Mouse (Mus musculus) lung, postnatal 36 days (tissue): ENCODE data around the gene Elovl6.

Experiments used
- DNase-seq: peaks from one replicate; pipeline ENCODE4 v3.0.0; 2022; ENCODE audit warnings: mixed read lengths

The Elovl6 gene

DNA sequence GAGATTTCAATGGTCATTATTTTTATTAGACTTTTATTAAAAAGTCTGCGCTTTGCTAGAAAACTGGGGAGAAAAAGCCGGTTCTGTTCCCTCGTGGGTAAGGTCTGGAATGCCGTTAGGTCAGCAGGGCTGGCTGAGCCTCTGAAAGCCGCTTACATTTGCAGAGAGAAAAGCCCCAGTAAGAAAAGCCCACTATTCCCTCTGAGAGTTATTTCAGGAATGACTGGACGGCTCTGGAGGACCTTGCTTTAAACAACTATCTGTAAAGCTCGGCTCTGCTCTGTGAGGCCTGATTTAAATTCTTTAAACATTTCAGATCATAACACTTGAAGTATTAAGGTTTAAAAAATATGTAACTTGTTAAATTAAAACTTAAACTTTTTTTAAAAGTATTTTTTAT lies 36.4 kb downstream of the Elovl6 start:
- DNase-seq: no peak

DNA sequence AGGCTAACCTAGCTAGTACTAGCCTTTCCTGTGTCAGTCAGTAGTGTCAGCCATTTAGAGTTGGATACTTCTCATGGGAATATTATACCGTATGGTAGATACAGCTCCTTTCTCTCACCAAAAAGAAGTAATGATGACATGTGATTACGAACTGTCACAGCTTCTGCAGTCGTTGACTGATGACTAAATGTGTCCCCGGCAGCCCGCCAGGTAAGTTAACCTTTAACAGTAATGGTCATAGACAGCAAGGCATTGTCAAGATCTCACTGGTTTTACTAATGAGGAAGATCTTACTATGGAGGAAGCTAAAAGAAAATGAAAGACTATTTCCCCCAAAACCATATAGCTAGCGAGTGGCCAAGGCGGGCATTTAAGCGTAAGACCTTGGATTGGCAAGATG lies 38.8 kb downstream of the Elovl6 start:
- DNase-seq: no peak

DNA sequence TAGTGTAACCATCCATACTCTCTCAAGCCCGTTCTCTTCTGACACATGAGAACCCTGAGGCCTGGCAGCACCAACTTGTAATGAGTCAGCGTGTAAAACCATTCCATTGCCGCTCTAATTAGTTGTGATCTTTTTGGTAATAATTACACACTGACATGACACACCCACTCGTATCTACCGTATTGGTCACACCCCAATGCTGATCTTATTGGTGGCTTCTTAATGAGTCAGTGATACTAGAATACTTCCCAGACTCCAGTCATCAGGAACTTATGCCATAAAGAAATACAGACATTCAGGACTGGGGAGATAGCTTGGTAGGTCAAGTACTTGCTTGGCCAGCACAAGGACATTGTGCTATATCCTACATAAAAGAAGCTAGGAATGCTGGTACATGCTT lies 39.5 kb downstream of the Elovl6 start:
- no peak for DNase-seq

DNA sequence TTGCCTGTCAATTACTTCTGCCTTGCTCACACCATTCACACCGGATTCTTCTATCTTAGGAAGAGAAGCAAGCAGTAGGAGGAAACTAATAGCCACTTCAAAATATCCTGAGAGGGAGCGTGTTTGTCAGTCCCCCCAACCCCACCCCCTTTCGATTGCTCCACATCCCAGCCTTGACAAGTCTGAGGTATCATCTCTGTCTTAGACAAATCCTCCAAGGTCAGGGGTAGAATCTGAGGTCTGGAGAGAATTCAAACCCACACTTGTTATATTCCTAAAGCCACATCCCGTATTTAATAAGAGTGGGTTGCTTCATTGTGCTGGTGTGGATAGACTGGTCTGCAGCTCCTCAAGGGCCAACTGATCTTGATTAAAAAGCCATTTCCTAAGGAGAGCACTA lies 40.8 kb downstream of the Elovl6 start:
- DNase-seq: no peak

DNA sequence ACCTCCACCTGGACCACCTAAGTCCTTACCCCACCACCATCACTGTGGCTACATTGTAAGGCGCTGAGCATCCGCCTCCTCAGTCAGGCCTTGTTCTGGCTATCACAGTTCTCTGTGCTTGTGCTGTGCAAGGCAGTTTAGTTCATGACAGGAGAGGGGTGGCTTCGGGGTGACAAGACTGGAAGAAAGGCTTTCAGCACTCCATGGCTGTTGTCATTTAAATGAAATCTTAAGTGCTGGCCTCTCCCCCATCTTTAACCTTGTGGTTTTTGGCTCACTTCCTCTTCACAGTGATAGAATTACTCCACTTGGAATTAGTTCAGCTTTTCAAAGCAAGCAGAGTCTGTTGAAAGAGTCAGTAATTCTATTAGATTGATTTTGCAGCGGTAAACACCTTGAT lies 41.5 kb downstream of the Elovl6 start:
- no peak for DNase-seq

DNA sequence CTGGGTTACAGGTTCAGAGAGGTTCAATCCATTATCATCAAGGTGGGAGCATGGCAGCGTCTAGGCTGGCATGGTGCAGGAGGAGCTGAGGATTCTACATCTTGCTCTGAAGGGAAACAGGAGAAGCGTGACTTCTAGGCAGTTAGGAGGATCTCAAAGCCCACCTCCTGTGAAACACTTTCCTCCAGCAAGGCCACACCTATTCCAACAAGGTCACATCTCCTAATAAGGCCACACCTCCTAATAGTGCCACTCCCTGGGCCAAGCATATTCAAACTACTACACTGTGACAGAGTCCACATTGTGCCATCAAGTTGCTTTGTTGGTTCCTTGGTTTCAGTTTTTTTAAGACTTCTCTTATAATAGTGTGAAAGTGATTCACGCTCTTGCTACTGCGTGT lies 42.9 kb downstream of the Elovl6 start:
- DNase-seq: no peak

DNA sequence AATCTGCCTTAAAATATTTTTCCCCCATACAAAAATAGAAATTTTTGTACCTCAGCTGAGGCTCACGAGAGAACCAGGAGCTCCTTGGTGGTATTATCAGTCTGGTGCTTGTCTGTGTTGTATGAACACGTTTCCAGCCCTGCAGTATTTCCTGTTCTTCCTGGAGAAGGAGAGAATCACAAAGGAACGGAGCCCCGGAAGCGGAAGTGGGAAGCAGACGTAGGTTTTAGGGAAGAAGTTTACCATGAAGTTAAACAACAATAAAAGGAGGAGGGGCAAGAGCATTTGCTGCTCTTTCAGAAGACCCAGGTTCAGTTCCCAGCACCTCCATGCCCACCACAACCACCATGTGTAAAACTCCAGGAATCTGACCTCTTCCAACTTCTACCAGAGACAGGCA lies 44.4 kb downstream of the Elovl6 start:
- no peak for DNase-seq

DNA sequence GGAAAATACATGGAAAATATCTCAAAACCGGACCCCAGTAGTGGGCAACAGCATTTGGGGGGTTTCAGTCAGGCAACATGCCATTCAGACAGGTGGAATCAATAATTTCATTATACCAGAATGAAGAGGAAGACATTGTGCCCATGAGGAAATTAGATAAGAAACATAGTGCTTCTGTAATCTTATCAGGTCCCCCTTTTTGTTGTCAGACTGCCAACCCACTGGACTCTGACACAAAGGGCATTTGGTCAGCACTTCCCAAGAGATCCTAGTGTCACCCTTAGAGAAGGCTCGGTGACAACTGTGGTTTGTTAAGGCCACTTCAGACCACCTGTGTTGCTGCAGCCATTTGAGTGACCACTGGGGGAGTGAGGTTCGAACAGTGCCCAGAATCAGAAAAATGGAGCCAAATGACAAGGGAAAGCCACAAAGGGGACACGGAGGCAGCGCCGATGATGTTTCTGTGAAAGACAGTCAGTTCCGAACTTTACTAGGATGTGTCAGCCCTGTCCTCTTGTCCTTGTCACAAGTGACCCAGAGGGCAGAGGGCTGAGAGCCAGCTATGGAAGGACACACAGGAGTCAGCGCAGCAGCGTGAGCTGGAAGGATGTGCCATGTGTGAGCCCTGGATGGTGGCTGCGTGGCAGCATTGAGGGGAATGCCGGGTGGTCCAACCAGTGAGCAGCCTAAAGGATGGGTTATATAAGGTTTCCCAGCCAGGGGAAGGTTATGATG lies 46.8 kb downstream of the Elovl6 start:
- DNase-seq: no peak

DNA sequence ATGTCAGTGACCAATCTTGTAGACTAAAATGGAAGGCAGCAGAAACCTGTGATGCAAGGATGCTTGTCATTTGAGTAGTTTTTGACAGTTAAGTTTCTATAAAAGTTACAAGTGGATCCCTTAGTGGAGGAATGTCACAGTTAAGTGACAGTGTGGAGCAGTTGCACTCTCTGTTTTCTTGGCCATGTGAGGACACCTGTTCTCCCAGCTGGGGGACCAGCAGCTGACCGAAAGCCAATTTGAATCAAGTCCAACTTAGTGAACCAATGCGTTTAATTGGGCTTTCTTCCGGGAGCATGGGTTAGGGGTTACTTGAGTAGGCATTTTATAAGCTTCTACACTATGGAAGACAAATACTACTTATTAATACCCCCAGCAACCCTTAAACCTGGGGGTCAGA lies 48.9 kb downstream of the Elovl6 start:
- no peak for DNase-seq

DNA sequence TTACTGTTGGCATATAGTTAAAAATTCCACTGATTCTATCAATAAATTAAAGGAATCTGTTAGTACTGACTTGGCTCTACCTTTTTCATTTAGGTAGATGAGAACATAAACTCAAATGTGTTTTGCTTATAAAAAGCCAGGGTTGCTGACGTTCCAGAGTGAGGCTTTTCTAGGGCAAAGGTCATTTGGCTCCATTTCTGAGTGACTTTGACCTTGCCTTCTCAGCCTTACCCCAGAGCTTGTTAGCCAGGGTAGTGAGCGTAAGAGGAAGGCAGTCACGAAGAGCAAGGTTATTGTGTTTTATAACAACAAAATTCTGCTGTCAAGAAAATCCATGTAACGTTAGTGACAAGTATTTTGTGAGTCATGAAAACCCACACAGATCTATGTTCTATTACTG lies 50.3 kb downstream of the Elovl6 start:
- no peak for DNase-seq

DNA sequence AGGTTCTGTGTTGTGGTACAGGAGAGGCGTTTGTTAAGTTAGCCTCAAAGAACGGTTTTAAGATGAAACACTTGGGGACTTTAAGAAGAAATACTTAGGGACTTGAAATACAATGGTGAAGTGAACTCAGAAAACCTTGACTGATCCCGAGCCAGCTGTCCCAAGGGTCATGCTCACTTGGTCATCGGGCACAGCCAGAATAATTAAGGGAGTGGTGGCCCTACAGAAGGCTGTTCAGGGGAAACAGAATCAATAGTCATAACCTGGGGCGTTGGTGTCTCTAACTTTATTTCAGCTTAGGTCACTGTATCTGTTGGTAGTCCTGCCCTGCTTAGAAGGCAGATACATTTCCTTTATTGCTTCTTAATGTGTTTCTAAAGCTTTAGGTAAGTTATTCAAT lies 51.1 kb downstream of the Elovl6 start:
- no peak for DNase-seq

DNA sequence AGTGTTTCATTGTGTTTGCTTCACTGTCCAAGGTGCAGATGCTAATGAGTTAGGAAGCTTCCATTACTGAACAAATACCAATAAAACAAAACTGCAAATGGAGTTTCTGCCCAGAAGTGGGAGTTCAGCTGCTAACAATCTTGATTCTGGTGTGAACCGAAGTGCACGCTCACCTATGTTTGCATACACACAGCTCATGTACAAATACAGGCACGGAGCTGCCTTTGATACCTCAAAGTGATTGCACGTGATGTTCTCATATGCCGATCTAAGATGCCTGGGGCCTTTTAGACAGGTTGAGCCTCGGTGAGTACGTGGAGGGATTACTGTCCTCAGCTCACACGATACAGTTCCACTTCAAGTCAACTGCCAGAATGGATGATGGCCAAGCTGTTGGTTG lies 55.8 kb downstream of the Elovl6 start:
- DNase-seq: no peak

DNA sequence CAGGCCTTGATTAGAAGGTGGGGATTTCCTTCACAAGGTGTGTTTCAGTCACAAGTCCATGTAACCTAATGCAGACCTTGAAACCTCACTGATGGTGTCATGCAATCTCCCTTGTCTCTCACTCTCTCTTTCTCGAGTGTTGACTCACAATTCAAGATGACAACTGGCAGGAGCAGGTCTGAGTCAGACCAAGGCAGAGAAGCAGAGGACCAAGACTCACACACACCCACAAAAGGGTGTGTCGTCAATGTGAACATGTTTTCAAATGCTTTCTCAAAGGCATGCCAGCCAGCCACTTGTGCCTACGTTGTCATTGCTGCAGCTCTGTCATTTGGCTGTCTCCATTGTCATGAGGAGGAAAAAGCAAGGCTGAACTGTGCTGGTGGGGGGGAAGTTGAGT lies 56.6 kb downstream of the Elovl6 start:
- no peak for DNase-seq

DNA sequence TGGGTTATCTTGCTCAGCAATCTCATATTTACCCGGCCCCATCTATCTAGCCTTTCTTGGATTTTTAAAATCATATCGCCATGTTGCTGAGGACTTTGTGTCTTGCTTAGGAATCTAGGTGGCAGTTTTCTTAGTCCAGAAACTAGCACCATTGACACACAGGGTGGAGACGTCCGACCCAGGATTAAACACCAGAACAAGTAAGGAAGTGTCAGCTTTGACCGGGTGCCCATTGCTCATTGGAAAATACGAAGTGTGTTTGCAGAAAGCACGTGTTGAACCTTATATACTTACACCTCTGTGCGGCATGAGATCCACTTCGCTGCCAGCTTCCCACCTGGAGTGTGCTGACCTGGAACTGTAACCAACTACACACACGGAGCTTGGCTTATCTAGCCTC lies 57.5 kb downstream of the Elovl6 start:
- DNase-seq: no peak

DNA sequence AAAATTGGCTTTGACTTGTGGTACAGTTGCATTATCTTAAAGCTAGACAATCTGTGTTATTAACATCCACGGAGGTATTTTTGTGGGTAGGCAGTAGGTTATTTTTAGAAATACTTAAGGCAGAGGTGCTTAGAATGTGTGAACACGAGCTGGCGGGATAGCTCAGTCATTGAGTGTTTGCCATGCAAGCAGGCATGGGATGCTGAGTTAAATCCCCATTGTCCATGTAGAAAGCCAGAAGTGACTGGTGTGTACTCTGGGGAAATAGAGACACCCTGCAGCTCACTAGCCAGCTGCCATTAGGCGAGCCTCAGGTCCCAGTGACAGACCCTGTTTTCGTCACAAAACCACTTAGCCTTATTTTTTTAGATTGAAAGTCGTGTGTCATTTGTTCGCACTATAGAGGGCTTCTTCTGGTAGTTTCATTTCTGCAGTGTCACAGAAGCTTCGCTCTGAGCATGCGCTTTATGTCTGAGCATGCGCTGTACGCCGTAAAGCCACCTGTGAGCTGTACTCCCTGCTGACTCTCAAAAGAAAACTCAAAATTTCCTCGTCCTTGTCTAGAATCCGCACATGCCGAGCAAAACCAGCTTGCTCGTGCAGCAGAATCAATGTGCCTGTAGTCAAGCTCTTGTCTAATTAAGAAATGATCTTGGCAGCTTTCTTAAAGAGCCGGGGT lies 58.5 kb downstream of the Elovl6 start:
- peak; percentile 52 for DNase-seq

DNA sequence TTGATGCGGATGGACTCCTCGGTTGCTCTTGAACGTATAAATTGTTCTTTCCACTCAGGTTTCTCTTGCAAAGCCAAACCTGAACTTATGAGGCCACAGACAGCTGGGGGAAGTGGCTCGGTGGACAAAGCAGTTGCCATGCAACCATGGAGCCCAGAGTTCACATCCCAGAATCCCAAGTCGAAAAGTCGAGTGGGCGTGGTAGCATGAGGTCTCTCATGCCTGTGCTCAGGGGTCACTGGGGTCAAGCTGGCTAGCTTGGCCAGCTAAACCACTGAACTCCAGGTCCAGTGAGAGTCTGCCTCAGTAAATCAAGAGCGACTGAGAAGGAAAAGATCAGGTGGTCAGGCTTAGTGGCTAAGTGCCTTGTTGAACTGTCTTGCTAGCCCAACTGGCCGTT lies 59.1 kb downstream of the Elovl6 start:
- no peak for DNase-seq

DNA sequence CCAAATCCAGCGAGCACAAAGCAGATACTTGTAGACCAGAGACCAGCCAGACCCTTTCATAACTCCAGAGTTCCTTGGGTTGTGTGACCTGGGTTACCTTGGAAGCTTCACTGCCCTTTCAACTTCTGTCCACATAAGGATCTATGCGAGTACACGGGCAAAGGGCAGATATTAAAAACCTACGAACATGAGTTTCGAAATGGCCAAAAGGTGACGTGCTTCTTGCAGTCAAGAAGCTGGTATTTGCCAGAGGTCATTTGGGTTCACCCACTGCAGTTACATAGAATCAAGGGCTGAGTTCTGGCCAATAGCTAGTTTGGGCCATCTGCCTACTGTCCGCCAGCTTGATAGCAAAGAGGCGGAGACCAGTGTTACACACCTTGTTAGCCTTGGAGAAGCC lies 59.6 kb downstream of the Elovl6 start:
- no peak for DNase-seq

DNA sequence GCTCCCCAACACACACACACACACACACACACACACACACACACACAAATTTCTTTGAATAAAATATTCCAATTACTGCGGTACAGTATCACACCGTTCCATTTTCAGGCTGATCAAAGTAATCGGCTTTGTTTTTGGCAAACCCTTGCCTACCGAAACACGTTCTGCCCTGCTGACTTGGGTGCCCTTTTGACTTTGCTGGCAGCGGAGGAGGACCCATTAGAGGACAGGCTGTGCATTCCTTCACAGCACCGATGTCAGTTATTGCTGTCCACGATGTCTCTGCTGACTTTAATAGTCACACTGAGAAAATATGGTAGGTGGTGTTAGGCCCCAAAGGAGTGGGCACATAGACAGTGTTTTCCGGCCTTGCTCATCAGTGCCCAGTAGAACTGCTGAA lies 60.8 kb downstream of the Elovl6 start:
- DNase-seq: no peak

DNA sequence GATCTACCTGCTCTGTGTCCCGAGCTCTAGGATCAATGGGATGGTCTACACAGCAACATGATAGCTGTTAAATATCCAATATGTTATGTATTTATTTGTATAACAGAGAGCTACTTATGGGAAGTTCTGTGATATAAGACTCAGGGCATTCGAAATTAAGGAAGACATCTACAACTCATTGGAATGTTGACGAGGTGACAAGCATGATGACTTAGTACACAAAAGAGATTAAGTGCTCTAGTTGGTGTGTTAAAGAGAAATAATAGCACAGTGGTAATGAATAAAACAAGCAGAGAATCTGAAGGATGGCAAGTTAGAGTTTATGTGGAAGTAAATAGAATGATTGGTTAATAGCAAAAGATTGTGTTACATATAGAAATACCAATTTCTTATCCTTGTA lies 61.6 kb downstream of the Elovl6 start:
- no peak for DNase-seq

DNA sequence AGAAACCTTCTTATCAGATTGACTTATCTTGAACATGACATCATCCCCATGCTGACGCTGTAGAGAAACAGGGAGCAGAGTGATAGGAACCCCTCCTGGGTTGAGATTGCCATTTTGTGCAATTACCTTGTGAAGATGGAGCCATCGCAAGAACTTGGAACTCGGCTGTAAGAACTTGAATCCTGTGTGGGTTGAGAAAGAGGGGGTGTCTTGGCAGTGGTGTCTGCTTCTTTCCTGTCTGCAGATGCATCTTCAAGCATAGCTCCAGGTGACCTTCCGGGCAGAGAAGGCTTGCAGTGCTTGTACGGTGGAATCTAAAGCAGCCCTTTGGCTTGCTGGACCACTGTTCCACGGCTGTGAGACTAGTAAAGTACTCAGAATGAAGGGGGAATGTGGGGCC lies 63.9 kb downstream of the Elovl6 start:
- DNase-seq: no peak

DNA sequence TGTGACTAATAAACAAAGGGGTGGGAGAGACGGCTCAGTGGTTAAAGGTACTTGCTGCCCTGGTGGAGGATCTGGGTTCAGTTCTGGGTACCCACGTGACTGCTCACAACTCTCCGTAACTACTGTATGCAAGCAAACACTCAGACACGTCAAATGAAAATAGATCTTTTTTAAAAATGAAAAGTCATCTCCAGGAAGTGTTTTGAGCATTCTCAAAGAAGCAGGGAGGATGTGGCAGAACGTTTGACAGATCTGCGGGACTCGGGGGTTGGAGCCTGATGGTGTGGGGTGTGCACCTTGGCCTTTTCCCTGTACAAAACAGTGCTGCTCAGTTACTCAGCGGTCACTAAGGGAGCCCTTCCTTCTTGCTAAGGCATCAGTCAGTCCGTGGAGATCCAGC lies 70.1 kb downstream of the Elovl6 start:
- DNase-seq: no peak

DNA sequence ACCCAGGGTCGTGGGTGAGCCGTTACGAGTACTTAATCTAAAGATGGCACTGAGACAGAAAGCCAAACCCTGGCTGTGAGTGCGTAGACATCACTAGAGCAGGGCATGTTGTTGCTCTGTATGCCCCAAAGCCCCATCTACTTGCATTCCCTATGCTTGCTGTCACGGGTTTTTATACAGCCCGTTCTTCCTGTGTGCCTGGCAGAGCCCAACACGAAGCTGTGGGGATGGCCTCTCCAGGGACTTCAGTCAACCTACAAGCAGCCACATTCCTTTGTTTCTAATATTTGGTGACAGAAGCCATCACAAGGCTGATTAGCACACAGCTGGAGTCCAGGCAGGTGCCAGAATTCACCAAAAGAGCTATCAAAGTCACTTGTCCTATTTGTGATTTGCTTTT lies 73.3 kb downstream of the Elovl6 start:
- no peak for DNase-seq

DNA sequence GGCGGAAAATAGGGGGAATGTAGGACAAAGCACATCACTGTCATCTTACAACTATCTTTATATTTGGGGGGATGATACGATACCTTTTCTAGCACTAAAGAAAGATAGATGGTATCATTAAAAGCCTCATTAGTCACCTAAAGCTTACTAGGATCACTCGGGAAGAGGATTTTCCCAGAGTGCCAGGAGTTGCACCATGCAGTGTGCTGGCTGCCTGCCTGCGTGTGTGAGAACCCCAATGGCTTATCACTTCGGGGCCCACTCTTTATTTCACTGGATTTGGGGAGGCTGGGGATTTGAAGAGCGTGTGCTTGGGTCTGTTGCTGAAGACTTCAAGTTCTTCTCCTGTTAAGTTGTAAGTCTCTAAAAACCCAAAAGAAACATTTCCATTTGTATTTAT lies 73.8 kb downstream of the Elovl6 start:
- DNase-seq: no peak

DNA sequence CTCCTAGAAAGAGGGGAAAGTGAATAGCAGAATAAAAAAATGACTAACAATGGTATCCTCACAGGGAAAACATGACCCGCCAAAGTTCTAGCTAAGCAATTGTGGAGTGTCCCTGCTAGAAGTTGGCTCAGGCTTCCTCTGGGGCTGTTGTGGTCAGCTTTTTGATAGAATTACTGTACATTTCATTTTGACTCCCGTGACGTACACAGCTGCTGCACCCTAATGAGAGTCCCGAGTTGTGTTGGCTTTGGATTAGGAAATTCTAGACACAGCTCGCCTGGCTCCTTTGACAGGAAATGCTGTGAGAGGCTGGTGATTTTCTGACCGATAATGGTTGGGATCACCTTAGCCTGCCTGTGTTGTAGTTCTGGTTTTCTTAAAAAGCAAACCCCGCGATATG lies 79.5 kb downstream of the Elovl6 start:
- peak; percentile 35 for DNase-seq
